Mouse (Mus musculus) intestine, postnatal 0 days (tissue): ENCODE measurements around the gene Gm20521. TPM values are rescaled to one million over a fixed set of nuclear protein-coding genes. Genes with fewer than 3 reads are reported as not detected.
A peak's percentile ranks its signal among the peaks of the same experiment; 100 is the strongest.

Experiments used
- ATAC-seq: fragments of 200-750 bp; cut with Nextera tagmentation; 2 replicates; pipeline ENCODE4 v1.8.0; 2017; ENCODE audit warnings: mild to moderate bottlenecking, moderate TSS enrichment, moderate library complexity
- H3K27ac ChIP-seq: fragments of 300-500 bp; sonication (generic); 2 replicates; pipeline ENCODE4 v1.5.1; 2014; ENCODE audit warnings: mild to moderate bottlenecking, low read depth, low read length, moderate library complexity
- H3K27me3 ChIP-seq: fragments of 300-500 bp; sonication (generic); replicated peaks from 2 replicates; pipeline ENCODE4 v1.6.1; 2014; ENCODE audit warnings: low read length, mixed read lengths; ENCODE audit not compliant: control insufficient read depth, insufficient read depth
- H3K36me3 ChIP-seq: fragments of 300-500 bp; sonication (generic); 2 replicates; pipeline ENCODE4 v1.6.1; 2014; ENCODE audit warnings: mild to moderate bottlenecking, moderate library complexity; ENCODE audit not compliant: control insufficient read depth, insufficient read depth
- H3K4me1 ChIP-seq: fragments of 300-500 bp; sonication (generic); replicated peaks from 2 replicates; pipeline ENCODE4 v1.6.1; 2014; ENCODE audit warnings: antibody characterized with exemption, low read length, mixed read lengths; ENCODE audit not compliant: control insufficient read depth, insufficient read depth
- H3K4me2 ChIP-seq: fragments of 300-500 bp; sonication (generic); replicated peaks from 2 replicates; pipeline ENCODE4 v1.6.1; 2014; ENCODE audit warnings: low read depth, mild to moderate bottlenecking, moderate library complexity
- H3K4me3 ChIP-seq: fragments of 300-500 bp; sonication (generic); 2 replicates; pipeline ENCODE4 v1.5.1; 2014; ENCODE audit warnings: low read depth, low read length
- H3K9ac ChIP-seq: fragments of 300-500 bp; sonication (generic); 2 replicates; pipeline ENCODE4 v1.6.1; 2014; ENCODE audit warnings: mild to moderate bottlenecking, low read depth, low read length
- H3K9me3 ChIP-seq: fragments of 300-500 bp; sonication (generic); 2 replicates; pipeline ENCODE4 v1.6.1; 2016; ENCODE audit warnings: mixed run types; ENCODE audit not compliant: control insufficient read depth
- CTCF ChIP-seq: sonication (generic); IDR thresholded peaks from 2 replicates; pipeline ENCODE4 v1.5.1; 2016; ENCODE audit warnings: low read depth, mild to moderate bottlenecking, control low read depth, antibody characterized with exemption, moderate library complexity
- WGBS: fragments of 180-500 bp; shearing (Covaris S2); extraction: QIAGEN DNeasy Blood & Tissue Kit; methylation state at CpG from one replicate; pipeline ENCODE4 v1.1.7; 2014; 5-methylcytosine and 5-hydroxymethylcytosine counted together
- polyA plus RNA-seq: library from polyadenylated mRNA; unstranded; fragments of >200 nt; fragmentation: Nextera tagmentation; extraction: Ambion mirVana; gene quantifications from 2 replicates; pipeline ENCODE4 v1.2.1, GENCODE M21; 2015

The Gm20521 gene
- polyA plus RNA-seq, 1 experiment from 2014 or later = 1.9 TPM

- 37% methylated on average over 2 of the region's 2 CpGs for WGBS
- Histone ChIP-seq H3K9me3 (no peaks in the 10 kb centered on the region), H3K4me2 (no peak overlapping the region), H3K36me3 (peaks cover 28% of the 10 kb centered on the region), H3K4me3 (no peak overlapping the region), H3K9ac (no peak overlapping the region), H3K4me1 (0 out of 2 replicates have a peak, but pooled peaks cover 3% of the 10 kb centered on the region), H3K27ac (no peak overlapping the region), H3K27me3 (no peaks in the 10 kb centered on the region)
- no peak for ATAC-seq
- no peak for TF ChIP-seq CTCF
Observed at GRCm38 (mm10) chr14:54897445-54897844, 14.2 kb downstream of the Gm20521 start.

- H3K27ac ChIP-seq = no peak overlapping the region
- WGBS = 0% methylated on average over 3 of the region's 3 CpGs
- no peak overlapping the region for H3K4me2 ChIP-seq
- H3K9me3 ChIP-seq = no peaks in the 10 kb centered on the region
- no peaks in the 10 kb centered on the region for H3K4me1 ChIP-seq
- peak; percentile 35 for ATAC-seq
- peak; percentile 88 for TF ChIP-seq CTCF
- no peak overlapping the region for H3K9ac ChIP-seq
- no peak overlapping the region for H3K4me3 ChIP-seq
- no peaks in the 10 kb centered on the region for H3K27me3 ChIP-seq
- H3K36me3 ChIP-seq = peaks cover 28% of the 10 kb centered on the region
Observed at GRCm38 (mm10) chr14:54900383-54900782, 17.1 kb downstream of the Gm20521 start.

GRCm38 (mm10) chr14:54903641-54904040 is 20.4 kb downstream of the Gm20521 start:
- H3K27me3 ChIP-seq = no peaks in the 10 kb centered on the region
- WGBS = 91% methylated on average over 4 of the region's 4 CpGs
- no peak for ATAC-seq

GRCm38 (mm10) chr14:54908682-54909081 is 25.4 kb downstream of the Gm20521 start:
- no peaks in the 10 kb centered on the region; the same call in 1 of the 2 replicates for H3K27me3 ChIP-seq
- no peak overlapping the region for H3K9ac ChIP-seq
- H3K9me3 ChIP-seq = no peaks in the 10 kb centered on the region
- TF ChIP-seq CTCF = no peak
- 79% methylated on average over 7 of the region's 7 CpGs for WGBS
- H3K36me3 ChIP-seq = peaks cover 8% of the 10 kb centered on the region; the same call in 1 of the 2 replicates
- H3K27ac ChIP-seq = no peak overlapping the region
- H3K4me2 ChIP-seq = no peak overlapping the region
- ATAC-seq = no peak
- no peak overlapping the region for H3K4me3 ChIP-seq
- H3K4me1 ChIP-seq = no peaks in the 10 kb centered on the region

More at GRCm38 (mm10) chr14:54903641-54904040, 20.4 kb downstream of the Gm20521 start:
- no peaks in the 10 kb centered on the region for H3K9me3 ChIP-seq
- peaks cover 8% of the 10 kb centered on the region; the same call in 1 of the 2 replicates for H3K36me3 ChIP-seq
- H3K4me1 ChIP-seq = no peaks in the 10 kb centered on the region
- no peak overlapping the region for H3K4me2 ChIP-seq
- no peak overlapping the region for H3K4me3 ChIP-seq
- no peak overlapping the region for H3K9ac ChIP-seq
- no peak overlapping the region for H3K27ac ChIP-seq
- no peak for TF ChIP-seq CTCF

GRCm38 (mm10) chr14:54912109-54912850 is 29.0 kb downstream of the Gm20521 start:
- Histone ChIP-seq H3K9ac (peak overlapping the region; percentile 66), H3K9me3 (no peaks in the 10 kb centered on the region), H3K4me2 (peak overlapping the region; percentile 98), H3K27me3 (no peaks in the 10 kb centered on the region; the same call in 1 of the 2 replicates), H3K4me1 (no peaks in the 10 kb centered on the region), H3K27ac (no peak overlapping the region), H3K4me3 (peak overlapping the region; percentile 75), H3K36me3 (peaks cover 2% of the 10 kb centered on the region; the same call in 1 of the 2 replicates)
- no peak for TF ChIP-seq CTCF
- peak; percentile 53 for ATAC-seq
- 4% methylated on average over 58 of the region's 69 CpGs for whole genome bisulfite sequencing

GRCm38 (mm10) chr14:54912886-54913285 is 29.6 kb downstream of the Gm20521 start, which contains the start of gene Slc22a17:
Slc22a17 (minus strand) TSS chr14:54913132.
- Histone ChIP-seq H3K4me3 (peak within 1 kb of the TSS; percentile 75), H3K9ac (peak within 1 kb of the TSS; percentile 66), H3K27ac (no peak within 1 kb of the TSS), H3K9me3 (no peaks in the 10 kb centered on the region), H3K27me3 (no peaks in the 10 kb centered on the region; the same call in 1 of the 2 replicates), H3K4me2 (peak within 1 kb of the TSS; percentile 98), H3K4me1 (no peaks in the 10 kb centered on the region), H3K36me3 (no peaks in the 10 kb centered on the region)
- under 1% methylated on average over 26 of the region's 28 CpGs for WGBS
- ATAC-seq = peak; percentile 59
- 0 out of 2 replicates have a peak, but pooled peaks have one; percentile 6 for TF ChIP-seq CTCF
